Mouse (Mus musculus) yolk sac, embryonic 10.5 days (tissue): ENCODE data around the gene A630023A22Rik.

Source experiments
- DNase-seq: peaks from one replicate; pipeline ENCODE4 v3.0.0-alpha.2; 2017; ENCODE audit warnings: low spot score

The A630023A22Rik gene

GRCm38 (mm10) chr14:34102601-34103000, at the start of gene A630023A22Rik:
Gene A630023A22Rik (minus strand): TSS chr14:34102754.
- no peak for DNase-seq

GRCm38 (mm10) chr14:34152342-34152741, 49.8 kb upstream of the A630023A22Rik start, which contains the start of gene Npy4r:
Gene Npy4r (minus strand): TSS chr14:34152489.
- peak; percentile 61 for DNase-seq

GRCm38 (mm10) chr14:34142915-34143314, 40.4 kb upstream of the A630023A22Rik start:
- no peak for DNase-seq

GRCm38 (mm10) chr14:34142316-34142715, 39.8 kb upstream of the A630023A22Rik start:
- no peak for DNase-seq

- DNase-seq = no peak
Observed at GRCm38 (mm10) chr14:34139671-34140664, 37.4 kb upstream of the A630023A22Rik start.

GRCm38 (mm10) chr14:34135391-34135790, 32.8 kb upstream of the A630023A22Rik start:
- DNase-seq = no peak

- DNase-seq = no peak
Observed at GRCm38 (mm10) chr14:34131216-34131615, 28.7 kb upstream of the A630023A22Rik start.

GRCm38 (mm10) chr14:34121691-34122090, 19.1 kb upstream of the A630023A22Rik start:
- no peak for DNase-seq

GRCm38 (mm10) chr14:34120923-34121351, 18.4 kb upstream of the A630023A22Rik start:
- DNase-seq = no peak

GRCm38 (mm10) chr14:34120016-34120910, 17.7 kb upstream of the A630023A22Rik start:
- DNase-seq = no peak

GRCm38 (mm10) chr14:34119046-34119723, 16.6 kb upstream of the A630023A22Rik start:
- DNase-seq = no peak

- DNase-seq = no peak
Observed at GRCm38 (mm10) chr14:34114311-34114710, 11.8 kb upstream of the A630023A22Rik start.

- DNase-seq = no peak
Observed at GRCm38 (mm10) chr14:34107594-34107993, 5.0 kb upstream of the A630023A22Rik start.

- no peak for DNase-seq
Observed at GRCm38 (mm10) chr14:34106389-34107062, 4.0 kb upstream of the A630023A22Rik start.

- DNase-seq = peak; percentile 51
Observed at GRCm38 (mm10) chr14:34104892-34105291, 2.3 kb upstream of the A630023A22Rik start.

GRCm38 (mm10) chr14:34103855-34104254, 1.3 kb upstream of the A630023A22Rik start:
- DNase-seq = peak; percentile 10

GRCm38 (mm10) chr14:34096161-34096560, 6.4 kb downstream of the A630023A22Rik start:
- no peak for DNase-seq

- no peak for DNase-seq
Observed at GRCm38 (mm10) chr14:34092856-34093255, 9.7 kb downstream of the A630023A22Rik start.

GRCm38 (mm10) chr14:34091475-34091874, 11.1 kb downstream of the A630023A22Rik start:
- peak; percentile 42 for DNase-seq

GRCm38 (mm10) chr14:34089796-34090195, 12.8 kb downstream of the A630023A22Rik start:
- DNase-seq = no peak

- DNase-seq = no peak
Observed at GRCm38 (mm10) chr14:34087856-34088398, 14.6 kb downstream of the A630023A22Rik start.
